Mouse (Mus musculus): ENCODE results near the gene Neu2.

DNA sequence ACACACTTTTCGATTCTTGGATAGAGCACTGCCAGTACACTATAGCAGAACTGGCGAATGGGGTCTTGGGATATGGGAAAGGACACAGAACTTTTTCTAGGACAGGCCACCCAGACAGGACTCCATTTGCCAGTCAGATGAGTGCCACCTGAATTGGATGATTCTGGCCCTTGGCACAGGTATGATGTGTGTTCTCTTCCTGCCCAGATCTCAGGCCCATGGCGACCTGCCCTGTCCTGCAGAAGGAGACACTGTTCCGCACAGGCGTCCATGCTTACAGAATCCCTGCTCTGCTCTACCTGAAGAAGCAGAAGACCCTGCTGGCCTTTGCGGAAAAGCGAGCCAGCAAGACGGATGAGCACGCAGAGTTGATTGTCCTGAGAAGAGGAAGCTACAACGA is 85.0 kb downstream of the Neu2 start:
- TF ChIP-seq POLR2A (IDR thresholded peaks at IDR 0.05; ENCODE audit: insufficient read depth, low read depth, low read length) (no peak), CTCF (IDR thresholded peaks at IDR 0.05; ENCODE audit: insufficient read depth, low read depth, low read length) (no peak)

Data from olfactory bulb, adult 2 months (tissue).